Mouse (Mus musculus) layer of hippocampus, adult 2 months (tissue): Measurements from ENCODE around the gene Igfbp2. TPM values are rescaled to one million over a fixed set of nuclear protein-coding genes. Genes with fewer than 3 reads are reported as not detected.

Experiments
- DNase-seq, 2 experiments: peaks; one replicate each; pipeline ENCODE4 v3.0.0; 2022; ENCODE audit warnings: low spot score in 2 of 2
- H3K27ac ChIP-seq: fragments of 200-600 bp; 2 replicates; pipeline ENCODE4 v1.8.1; 2022
- H3K4me3 ChIP-seq: fragments of 200-600 bp; 2 replicates; pipeline ENCODE4 v1.8.1; 2022; ENCODE audit warnings: mild to moderate bottlenecking
- CTCF ChIP-seq: fragments of 200-600 bp; conservative IDR thresholded peaks from 2 replicates; pipeline ENCODE4 v1.8.1; 2022; ENCODE audit warnings: antibody characterized with exemption, mild to moderate bottlenecking, moderate library complexity
- total RNA-seq, 2 experiments: library from RNA; stranded (reverse); gene quantifications; 2 replicates each; pipeline ENCODE4 v1.2.3; 2021

Gene Igfbp2
- total RNA-seq, 2 experiments from 2014 or later, result 43.6 to 44.2 TPM

DNA sequence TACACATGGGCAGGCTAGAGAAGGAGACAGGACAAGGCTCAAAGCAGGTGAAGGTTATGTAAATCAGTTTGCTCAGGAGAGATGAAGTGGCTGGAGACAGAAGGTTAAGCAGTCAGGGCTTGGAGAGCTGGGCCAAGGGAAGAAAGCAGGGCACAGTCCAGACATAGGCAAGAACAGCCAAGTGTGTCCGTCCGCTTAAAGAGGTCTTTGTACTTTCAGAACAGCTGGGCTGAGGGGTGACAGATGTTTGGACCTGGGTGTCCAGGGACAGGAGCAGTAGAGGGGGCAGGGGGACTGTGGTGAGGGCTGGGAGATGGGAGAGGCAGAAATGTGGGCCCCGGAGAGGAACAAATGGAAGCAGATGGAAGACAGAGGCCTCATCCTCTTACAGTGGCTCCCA is 40.0 kb downstream of the Igfbp2 start:
- Histone ChIP-seq H3K27ac (no peak overlapping the region), H3K4me3 (no peak overlapping the region)
- TF ChIP-seq CTCF, result no peak
- DNase-seq, result no peak

DNA sequence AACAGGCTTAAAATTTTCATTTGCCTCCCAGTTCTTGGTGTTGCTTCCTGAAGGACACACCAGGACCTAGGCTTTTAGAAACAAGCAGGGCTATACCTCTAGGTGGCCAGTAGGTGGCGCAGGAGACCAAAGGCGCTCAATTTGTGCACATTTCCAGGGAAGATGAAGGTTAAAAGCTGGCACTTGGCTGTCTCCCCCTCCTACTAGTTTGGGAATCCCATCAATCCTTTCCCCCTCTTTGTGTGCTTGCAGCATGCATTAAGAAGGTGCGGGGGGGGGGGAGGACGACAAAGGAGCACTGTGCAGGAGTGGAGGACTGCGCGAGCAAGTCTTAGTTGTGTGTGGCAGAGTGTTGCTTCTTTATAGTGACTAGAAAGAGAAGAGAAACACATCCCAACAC is 41.6 kb downstream of the Igfbp2 start:
- no peak overlapping the region for H3K27ac ChIP-seq
- TF ChIP-seq CTCF, result peak; percentile 91
- no peak overlapping the region for H3K4me3 ChIP-seq
- DNase-seq, result peak; percentile 74 to 86

DNA sequence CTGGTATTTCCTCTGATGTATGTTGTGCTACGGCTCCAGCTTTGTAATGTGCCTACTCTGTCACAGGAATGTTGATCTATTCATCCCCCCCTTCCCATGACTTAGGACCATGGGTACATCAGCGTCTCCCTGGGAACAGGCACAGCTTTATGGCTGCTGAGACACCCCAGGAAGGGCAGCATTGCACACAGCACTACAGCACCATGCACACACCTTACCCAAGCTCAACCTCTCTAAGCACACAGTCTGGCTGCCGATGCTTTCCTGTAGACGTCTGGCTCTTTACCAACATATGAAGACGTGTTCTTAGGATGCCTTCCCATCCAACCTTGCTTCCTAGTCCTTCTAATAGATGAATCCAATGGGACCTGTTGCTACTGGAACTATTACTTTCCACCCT is 42.1 kb downstream of the Igfbp2 start:
- TF ChIP-seq CTCF, result no peak
- Histone ChIP-seq H3K27ac (no peak overlapping the region), H3K4me3 (no peak overlapping the region)

DNA sequence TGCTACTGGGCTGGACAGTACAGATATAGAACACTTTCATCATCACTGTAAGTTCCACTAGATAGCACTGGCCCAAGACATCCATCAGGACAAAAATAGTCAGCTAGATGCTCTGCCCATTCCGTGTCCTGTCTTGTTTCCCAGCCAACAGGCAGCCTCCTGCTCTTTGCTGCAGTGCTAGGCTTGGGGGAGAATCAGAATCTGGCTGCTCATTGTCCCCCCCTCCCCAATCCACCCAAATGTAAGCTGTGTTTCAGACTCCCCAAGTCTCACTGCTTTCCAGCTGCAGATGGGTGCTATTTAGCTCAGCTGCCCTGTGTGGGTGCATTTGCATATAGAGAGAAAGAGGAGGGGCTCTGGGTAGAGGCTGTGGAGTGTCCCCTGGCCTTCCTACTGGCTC is 43.0 kb downstream of the Igfbp2 start:
- DNase-seq, result no peak
- Histone ChIP-seq H3K4me3 (no peak overlapping the region), H3K27ac (no peak overlapping the region)
- TF ChIP-seq CTCF, result no peak

More for the DNA sequence above, 42.1 kb downstream of the Igfbp2 start:
- no peak for DNase-seq

DNA sequence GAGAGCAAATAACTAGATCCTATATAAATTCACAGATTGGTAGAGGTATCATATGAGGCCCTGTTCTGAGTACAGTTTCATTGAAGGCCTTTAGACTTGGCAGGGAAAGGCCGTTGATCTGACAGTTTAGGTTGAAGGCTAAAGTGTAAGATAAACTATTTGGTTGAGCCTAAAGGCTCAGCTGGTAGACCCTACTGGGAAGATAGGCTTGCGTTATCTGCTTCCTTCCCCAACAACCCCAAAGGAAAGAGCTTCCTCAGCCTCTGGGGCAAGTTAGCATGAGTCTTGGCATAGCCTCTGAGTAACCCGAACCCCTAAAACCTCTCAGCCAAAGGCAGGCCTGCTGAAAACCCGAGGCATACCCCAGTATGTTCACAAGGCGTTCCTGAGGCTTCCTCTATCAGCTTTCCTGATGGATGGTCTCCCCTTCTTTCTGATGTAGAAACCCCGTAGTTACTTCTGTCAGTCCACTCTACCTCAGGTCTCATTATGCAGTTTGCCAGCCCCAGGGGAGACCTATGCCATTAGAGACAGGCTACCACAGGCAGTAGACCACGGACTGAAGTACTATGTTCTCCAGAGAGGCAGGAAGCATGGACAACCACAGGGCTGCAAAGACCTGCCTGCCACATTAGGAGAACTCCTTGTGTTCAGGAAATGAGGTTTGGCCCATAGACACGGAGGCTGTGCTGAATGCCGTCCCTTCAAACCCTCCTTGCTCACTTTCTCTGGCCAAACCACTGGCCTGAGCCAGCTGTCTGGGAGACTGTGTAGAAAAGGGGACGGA is 44.3 kb downstream of the Igfbp2 start:
- Histone ChIP-seq H3K4me3 (no peak overlapping the region), H3K27ac (no peak overlapping the region)
- TF ChIP-seq CTCF, result no peak
- no peak for DNase-seq

DNA sequence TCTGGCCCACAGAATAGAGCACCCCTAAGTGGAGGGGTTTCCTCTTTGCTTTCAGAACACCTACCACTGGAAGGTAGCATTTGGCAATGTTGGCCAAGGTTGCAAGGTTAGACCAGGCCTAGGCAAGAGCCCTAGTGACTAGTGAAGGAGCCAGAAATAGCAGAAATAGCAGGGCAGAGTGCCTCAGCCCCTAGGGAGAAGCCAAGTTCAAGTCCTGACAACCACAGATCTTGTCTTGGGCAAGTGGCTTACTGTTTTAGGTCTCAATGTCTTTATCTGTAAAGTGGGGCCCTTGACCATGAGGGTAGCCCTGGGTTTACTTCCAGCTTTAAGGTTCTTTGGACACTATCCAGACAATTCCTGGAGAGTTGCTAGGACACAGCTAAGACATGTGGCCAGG is 45.0 kb downstream of the Igfbp2 start:
- H3K27ac ChIP-seq, result no peak overlapping the region; the same call in 1 of the 2 replicates
- no peak for DNase-seq
- TF ChIP-seq CTCF, result no peak
- no peak overlapping the region for H3K4me3 ChIP-seq

DNA sequence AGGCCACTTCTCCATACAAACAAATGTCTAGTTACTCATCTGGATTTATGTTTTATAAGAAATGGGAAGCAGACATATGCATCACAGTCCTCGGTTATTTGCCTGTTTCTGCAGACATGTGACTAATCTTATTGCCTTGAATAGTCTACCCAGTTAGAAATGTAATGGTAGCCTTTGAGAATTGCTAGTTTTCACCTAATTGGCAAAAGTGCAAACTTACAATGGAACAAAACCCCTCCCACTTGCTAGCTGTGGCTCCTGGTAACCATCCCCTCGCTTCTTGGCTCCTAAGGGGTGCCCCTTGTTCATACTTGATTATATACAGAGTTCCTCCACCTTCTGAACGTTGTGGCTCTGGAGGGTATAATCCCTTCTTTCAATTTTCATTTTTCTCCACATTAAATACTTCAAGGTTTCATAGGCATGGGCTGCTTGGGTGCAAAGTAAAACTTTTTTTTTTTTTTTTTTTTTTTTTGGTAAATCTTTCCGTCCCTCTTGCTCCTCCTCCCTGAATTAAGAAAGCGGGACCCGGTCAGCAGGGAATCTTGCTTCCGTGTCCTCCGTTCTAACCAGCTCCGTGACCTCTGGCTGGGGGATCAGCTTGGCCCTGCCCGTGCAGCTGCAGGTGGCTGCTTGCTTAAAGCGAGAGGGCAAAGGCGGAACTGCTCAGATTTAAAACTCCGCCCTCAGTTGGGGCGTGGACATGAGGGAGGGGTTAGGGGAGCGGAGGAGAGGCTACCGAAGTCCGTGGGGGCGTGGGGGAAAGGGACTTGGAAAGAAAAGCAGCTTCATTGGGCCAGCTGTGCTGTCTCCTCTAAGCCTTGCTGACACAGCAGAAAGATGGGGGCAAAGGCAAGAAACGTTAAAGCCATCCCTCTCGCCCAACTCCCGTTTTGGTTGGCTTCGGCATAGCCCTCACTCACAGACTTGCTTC is 45.6 kb downstream of the Igfbp2 start:
- peak; percentile 24; the same call in 1 of the 2 replicates for TF ChIP-seq CTCF
- H3K27ac ChIP-seq, result peak overlapping the region; percentile 98
- DNase-seq, result peak; percentile 62
- peak overlapping the region; percentile 66 for H3K4me3 ChIP-seq

DNA sequence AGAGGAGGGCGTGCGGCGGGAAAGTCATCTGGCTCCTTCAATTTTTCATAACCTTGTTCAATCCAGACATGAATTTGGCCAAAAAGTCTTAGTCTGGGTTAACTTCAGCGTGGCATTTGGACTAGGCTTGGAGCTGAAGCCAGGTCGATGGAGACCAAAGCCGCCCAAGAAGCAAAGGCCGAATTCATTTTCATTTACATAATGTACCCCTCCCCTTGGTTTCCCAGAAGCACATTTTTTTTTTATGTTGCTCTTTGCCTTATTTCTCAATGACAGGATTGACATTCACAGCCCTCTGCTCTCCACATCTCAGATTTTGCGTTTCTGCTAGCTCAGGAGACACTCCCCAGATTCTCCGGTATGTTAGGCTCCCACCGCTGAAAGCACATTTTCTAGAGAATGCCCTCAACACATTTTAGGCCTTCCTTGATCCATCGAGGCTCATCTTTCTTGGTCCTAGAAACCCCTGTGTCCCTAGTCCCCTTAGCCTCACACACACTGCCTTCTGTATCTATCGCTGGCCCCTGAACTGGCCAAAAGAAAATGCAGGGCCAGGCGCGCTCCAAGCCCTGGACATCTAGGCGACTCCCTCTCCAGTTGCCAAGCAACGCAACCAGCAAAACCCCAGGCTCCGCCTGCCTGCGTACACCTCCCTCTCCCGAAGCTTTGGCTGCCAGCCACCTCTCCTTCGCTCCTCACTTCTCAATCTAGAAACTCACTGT is 46.5 kb downstream of the Igfbp2 start:
- peak overlapping the region; percentile 66 for H3K4me3 ChIP-seq
- TF ChIP-seq CTCF, result no peak
- DNase-seq, result peak; percentile 88 to 93
- peak overlapping the region; percentile 98 for H3K27ac ChIP-seq

DNA sequence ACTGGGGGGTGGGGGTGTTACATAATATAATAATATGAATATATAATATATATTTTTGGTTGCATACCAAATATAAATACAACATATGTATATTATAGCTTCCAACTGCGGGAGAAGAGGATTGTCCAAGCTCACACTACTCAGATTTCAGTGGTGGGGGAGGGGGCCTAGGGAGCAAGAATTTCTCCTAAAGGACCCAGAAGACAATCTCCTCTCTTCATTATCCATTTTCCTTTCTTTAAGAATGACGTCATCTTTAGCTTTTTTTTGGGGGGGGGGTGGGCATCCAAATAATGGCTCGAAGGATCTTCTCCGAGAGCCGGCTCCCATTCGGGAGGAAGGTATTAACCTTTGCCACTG is 47.0 kb downstream of the Igfbp2 start:
- no peak for TF ChIP-seq CTCF
- Histone ChIP-seq H3K27ac (peak overlapping the region; percentile 98), H3K4me3 (peak overlapping the region; percentile 66)
- no peak for DNase-seq

DNA sequence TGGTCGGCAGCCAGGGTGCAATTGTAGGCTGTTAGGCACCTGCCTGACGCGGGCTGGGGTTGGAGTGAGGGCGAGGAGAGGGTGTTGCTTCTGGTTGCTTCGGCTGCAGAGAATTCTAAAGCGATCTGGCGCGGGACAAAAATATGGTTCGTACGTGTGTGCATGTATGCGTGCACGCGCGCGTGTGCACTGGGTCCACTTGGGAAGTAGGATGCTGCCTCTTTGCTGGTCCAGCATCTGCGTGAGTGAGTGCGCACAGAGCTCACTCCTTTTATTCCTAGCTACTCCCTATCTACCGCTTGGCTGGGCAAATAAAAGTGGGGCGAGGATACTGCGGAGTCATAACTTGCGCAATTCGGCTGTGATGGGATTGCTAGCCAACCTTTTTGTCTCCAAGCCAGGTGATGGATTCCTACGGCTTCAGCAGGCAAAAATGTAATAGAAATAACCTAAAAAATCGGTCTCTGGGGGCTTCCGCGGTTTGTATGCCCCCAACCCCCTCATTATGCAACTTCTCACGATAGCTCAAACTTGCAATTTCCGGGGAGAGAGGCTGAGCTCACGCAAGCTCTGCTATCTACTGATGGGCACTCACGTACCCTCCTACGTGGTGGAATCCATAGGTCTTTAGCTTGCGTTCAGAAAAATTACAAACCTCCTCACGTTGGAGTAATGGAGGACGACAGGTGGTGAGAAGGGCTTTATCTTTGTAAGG is 47.6 kb downstream of the Igfbp2 start:
- no peak for TF ChIP-seq CTCF
- Histone ChIP-seq H3K27ac (peak overlapping the region; percentile 98), H3K4me3 (peak overlapping the region; percentile 66)
- peak in 1 of 2 experiments; percentile 61 for DNase-seq

DNA sequence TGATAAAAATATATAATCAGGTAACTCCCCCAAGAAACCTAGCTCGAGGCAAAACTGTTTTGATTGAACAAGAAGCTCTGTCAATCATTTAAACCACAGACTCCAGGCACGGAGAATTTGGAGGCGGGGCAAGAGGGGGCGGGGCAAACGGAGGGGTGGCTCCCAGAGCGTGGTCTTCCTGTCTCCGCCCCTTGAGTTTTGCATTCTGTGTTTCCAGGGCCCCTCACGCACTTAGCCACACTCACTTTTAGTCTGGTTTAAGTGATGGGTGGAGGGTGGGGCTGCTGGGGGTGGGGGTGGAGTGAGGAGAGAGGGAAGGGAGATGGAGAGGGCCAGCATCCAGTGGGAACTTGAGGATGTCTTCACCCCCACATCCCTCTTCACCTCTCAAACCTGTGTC is 48.2 kb downstream of the Igfbp2 start:
- DNase-seq, result peak; percentile 78 to 82
- Histone ChIP-seq H3K27ac (peak overlapping the region; percentile 98), H3K4me3 (peak overlapping the region; percentile 68)
- TF ChIP-seq CTCF, result no peak

DNA sequence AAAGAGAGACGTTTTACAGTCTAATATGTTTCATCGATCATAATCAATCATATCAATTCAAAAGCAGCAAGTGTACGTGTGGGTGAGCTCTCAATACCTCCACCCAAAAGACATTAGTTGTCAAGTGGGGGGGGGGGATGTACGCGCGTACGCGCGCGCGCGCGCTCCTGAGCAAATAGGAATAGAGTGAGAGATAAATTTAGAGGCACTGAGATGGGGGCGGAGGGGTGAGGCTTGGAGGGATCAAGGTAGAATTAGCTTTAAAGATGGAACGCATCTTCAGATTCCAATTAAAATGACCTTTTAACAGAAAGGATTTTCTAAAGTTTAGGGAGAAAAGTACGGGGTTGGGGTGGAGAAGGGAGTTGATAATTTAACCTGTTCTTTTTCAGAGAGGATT is 48.8 kb downstream of the Igfbp2 start:
- TF ChIP-seq CTCF, result no peak
- peak overlapping the region; percentile 68 for H3K4me3 ChIP-seq
- H3K27ac ChIP-seq, result peak overlapping the region; percentile 95
- no peak for DNase-seq
